Mouse (Mus musculus) heart, postnatal 4 days (tissue): Measurements from ENCODE around the gene Yeats4. TPM values are rescaled to one million over a fixed set of nuclear protein-coding genes. Genes with fewer than 3 reads are reported as not detected.

Source experiments
- DNase-seq: peaks from one replicate; pipeline ENCODE4 v3.0.0; 2021
- total RNA-seq, 2 experiments: library from RNA; stranded (reverse); gene quantifications; 2 replicates each; pipeline ENCODE4 v1.2.3; 2021

Gene Yeats4
- total RNA-seq, 2 experiments from 2014 or later = 38.9 to 41.0 TPM

DNA sequence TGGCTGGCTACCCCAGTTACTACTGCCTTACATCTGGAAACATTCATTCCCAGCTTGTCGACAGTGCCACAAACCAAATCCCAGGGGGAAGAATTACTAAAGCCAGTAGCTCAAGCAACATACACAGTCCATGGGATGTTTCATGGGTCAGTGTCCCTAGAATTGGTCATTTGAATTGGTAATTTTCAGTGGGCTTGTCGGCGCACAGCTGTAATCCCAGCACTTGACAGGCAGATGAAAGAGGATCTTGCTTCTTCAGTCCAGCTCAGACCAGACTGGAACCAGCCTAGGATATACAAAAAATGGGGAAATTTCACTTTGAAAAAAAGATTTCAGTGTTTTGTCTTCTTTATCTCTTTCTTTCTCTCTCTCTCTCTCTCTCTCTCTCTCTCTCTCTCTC, 24.6 kb downstream of the Yeats4 start:
- DNase-seq = no peak

DNA sequence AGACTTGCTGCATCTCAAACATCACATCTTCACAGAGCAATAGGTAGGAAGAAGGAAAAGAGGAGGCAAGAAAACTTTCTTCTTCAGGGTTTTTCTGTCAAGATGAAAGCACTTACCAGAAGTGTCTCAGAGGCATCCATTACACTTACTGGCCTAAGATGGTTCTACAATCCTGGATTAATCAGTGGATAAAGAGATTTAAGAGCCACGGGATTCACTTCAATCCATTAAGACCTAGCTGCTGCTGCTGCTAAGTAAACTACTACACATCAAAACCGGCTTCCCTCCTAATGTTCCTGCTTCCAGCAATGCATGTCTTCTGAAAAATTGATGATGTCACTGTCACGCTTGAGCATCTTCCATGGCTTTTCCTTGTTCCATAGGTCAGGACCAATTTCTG, 27.6 kb downstream of the Yeats4 start:
- no peak for DNase-seq

DNA sequence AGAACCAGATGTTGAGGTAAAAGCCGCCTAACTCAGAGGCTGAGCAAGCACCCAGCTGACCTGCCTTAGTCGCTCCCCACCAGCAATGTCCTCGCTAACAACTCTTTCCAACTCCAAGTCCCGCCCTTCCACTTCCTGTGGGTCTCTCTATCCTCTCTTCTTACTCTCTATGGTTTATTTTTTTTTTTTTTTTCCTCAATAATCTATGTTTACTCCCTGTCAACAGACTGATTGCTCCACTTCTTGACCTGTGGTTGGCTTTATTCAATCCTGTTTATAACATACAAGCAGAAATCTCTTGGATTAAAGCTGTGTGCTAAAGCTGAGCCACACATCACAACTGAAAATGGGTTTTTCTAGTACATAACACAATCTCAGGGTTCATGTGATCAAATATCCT, 28.6 kb downstream of the Yeats4 start:
- DNase-seq = no peak

DNA sequence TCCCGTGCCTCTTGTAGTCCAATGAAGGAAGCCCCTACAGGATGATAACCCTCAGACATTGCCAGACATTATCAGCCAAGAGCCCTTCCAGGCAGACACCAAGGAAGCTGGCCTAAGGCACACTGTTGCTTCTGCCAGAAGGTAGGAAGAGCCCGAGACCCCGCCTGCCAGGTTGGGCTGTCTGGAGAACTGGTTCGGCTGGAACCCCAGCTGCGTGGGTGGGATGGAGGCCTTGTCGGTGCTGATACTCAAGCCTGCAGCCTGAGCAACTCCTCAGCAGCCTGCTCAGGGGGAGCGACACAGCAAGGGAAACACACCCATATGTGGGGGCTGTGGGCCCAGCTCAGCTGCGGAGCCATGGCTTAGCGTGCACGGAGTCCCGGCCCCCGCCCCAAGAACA, 29.3 kb downstream of the Yeats4 start:
- DNase-seq = no peak

DNA sequence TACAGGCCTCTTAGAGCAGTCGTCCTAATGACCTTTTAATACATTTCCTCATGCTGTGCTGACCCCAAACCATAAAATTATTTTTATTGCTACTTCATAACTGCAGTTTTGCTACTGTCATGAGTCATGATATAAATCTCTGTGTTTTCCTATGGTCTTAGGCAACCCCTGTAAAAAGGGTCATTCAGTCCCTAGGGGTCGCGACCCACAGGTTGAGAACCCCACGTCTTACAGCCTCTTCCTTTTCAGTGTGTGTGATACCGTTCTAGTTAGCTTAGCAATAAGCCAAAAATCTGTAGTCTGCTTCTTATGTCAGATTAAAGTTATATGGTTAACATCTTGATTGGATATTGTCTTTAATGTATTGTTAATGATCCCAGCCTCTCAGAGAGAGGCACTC, 30.9 kb downstream of the Yeats4 start:
- no peak for DNase-seq

DNA sequence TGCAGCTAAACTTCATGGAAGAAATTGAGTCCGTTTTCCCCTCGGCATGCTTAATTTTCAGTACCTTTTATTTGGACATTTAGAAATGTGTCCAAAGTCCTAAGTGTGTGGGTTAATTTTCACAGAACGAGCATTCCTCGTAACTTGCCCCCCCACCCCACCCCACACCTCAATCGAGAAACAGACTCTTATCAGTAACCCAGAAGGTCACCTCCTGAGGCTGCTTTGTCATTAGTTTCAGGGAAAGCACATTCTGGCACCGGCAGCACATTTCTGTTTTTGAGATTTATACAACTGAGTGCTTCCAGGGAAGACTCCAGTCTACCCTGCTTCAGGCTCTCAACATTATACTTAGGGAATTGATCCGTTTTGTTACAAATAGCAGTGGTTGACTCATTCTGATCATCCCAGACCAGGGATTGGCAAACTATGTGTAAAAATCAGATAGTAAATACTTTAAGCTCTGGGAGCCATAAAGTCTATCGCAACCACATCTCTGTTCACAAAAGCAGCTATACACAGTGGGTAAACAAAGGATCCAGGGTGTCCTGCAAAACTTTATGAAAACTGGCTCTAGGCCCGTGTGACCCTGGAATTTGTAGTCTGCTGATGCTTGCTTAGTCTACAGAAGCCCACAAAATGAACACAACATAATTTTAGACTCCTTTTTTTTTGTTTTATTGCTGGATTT, 38.8 kb downstream of the Yeats4 start:
- no peak for DNase-seq

DNA sequence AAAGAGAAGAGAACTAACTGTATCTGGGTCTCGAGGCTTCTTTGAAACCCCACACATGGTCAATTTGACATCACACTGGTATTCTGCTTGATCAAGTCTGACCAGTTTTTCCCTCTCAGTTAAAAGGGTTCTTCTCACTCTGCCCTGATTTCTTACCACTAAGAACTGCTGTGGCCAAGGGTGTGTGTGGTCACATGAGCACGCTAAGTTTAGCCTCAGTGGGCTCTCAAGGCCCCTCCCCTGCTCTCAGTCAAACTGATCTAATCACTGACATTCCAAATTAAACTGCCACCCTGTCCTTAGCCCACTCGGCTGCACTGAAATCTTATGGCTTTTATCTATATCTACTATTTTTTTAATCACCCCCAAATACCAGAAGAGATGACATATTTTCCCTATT, 43.2 kb downstream of the Yeats4 start:
- peak; percentile 12 for DNase-seq

DNA sequence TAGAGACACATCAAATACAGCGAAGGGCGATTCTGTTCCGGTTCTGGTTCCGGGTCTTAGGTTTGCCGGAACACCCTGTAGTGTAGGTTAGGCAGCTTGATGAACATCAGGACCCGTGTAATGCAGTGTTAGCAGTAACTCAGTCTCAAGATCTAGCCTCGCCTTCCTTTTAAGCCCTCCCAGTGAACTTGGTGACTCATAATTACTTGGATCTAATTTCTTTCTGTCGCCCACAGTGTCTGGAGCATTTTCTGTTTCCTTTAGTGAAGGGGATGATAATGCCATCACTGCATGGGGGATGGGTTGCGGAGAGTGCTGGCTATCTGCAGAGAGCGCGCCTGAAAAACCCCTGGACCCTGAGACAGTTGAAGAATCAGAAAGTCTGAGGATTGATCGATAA, 49.7 kb downstream of the Yeats4 start:
- DNase-seq = no peak

DNA sequence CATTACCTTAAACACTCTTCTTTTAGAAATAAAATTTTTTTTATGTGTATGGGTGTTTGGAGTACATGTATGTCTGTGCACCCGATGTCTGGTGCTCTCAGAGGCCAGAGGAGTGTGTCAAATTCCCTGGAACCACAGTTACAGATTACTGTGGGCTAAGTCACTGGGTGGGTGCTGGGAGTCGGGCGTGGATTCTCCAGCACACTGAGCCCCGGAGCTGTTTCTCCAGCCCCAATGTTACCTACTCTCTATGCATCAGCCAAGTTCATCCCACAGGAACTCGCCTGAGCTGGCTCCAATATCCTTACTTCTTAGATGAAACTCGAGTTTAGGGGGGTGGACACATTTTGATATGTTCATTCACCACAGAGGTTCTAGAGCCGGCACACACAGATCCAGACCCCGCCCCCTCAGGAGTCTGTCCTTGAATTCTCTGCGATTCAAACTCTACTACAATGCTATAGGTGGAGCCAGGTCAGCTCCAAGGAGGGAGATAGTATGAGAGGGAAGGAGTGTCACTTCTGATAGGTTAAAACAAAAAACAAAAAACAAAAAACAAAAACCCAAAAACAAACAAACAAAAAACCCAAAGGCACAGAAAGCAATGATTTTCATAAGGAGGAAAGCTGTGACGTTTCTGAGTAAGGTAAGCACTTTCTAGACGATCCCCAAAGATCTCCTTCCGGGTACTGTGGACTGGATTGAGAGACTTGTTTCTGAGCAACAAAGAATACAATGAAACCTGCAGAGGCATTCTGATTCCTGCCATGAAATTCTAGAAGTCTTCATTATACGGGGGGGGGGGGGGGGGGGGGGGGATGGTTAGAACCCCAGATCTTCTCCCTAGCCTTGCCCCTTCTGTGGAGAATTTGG, 50.5 kb downstream of the Yeats4 start:
- no peak for DNase-seq

DNA sequence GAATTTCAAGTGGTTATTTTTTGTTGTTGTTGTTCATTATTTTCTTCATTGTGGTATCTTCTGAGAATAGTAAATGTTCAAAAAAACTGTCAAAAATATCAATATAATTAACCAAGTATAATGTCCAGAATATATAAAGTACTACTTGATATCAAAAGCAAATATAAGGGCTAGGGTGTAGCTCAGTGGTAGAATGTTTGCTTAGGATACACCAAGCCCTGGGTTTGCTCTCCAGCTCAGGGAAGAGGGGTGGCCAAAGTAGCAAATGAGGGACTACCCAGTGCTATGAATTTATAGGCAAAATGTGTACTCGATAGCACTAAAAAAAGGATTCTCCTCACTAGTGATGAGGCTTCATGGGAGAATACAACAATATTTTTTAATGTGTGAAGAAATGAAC, 51.2 kb downstream of the Yeats4 start:
- DNase-seq = no peak

DNA sequence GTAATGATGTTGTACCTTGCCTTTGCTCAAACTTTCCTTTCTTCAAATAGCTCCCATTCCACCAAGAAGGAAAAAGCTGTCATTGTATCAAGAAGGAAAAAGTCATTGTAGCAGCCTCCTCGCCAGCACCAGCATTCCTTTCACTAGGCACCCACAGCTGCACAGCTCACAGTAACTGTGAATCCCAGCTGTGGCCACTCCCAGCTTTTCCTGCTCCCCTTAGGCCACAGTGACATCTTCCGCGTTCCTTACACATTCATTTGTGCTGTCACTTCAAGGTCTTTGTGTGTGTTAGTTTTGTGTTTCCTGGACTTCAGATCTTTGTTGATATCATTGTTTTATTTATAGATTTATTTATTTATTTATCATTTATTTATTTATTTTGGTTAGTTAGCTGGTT, 52.2 kb downstream of the Yeats4 start:
- DNase-seq = no peak

DNA sequence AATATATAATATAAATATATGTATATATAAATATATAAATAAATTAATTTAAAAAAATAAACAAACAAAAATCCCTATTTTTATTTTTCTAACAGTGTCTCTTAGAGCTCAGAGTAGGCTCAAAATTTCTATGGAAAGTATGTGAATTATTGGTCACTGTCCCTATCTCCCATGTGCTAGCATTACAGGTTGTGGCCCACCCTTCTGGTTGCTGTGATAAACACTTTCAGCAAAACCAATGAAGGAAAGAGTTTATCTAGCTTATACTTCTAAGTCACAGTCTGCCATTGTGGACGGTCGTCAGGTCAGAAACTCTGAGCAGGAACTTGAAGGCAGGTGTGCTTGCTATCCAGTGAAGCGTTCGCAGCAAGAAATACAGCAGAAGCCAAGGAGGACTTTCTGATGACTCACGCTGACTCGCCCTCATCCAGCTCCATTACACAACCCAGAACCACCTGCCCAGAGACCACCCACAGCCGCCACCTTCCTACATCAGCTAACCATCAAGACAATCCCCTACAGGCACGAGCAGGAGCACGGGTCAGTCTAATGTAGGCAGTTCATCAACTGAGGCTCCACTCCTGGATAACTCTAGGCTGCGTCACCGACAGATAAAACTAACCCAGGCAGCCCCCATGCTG, 57.4 kb downstream of the Yeats4 start:
- DNase-seq = no peak

Other genes with a start within 250 kb of the Yeats4 start
- gene Best3, start 238.2 kb downstream of the Yeats4 start, total RNA-seq = 1 to 10 TPM; 1.2 to 1.7 TPM
- gene Lrrc10, start 179.2 kb downstream of the Yeats4 start, total RNA-seq = 100 to 1,000 TPM; 102 to 106 TPM
- 100 to 1,000 TPM; 188 to 195 TPM for gene Cct2, start 160.7 kb downstream of the Yeats4 start, total RNA-seq
- gene Frs2, start 76.0 kb downstream of the Yeats4 start, total RNA-seq = 10 to 100 TPM; 23.5 to 25.6 TPM
- gene 9530003J23Rik, start 14.2 kb upstream of the Yeats4 start, total RNA-seq = not detected
- 10 to 100 TPM; 23.5 to 24.2 TPM for gene Lyz2, start 57.8 kb upstream of the Yeats4 start, total RNA-seq
- 1 to 10 TPM; 1.8 to 2.2 TPM for gene Lyz1, start 68.4 kb upstream of the Yeats4 start, total RNA-seq
- gene Cpsf6, start 155.5 kb upstream of the Yeats4 start, total RNA-seq = 10 to 100 TPM; 76.1 to 80.0 TPM